Mouse (Mus musculus): ENCODE measurements at regions not wholly inside any gene's neighbourhood (a gene's known extent, or its start where the extent isn't known, plus 50 kb on each side); places are given as distances from the start of the nearest gene placed in this dataset.
"Not testable (repeated sequence)": the region's sequence is repeated elsewhere in the genome, so short reads cannot be mapped to it uniquely, and the experiment has no call there.

GRCm38 (mm10) chr15:34027111-34027510 lies 330.6 kb downstream of the 9430069I07Rik start:
- DNase-seq (ENCODE audit: low spot score); intact Hi-C loops (cut with DNase I): not testable (repeated sequence)

GRCm38 (mm10) chr15:34025396-34025795 lies 332.3 kb downstream of the 9430069I07Rik start:
- DNase-seq (ENCODE audit: low spot score): no peak
- intact Hi-C loops (cut with DNase I): no loop called here

DNA sequence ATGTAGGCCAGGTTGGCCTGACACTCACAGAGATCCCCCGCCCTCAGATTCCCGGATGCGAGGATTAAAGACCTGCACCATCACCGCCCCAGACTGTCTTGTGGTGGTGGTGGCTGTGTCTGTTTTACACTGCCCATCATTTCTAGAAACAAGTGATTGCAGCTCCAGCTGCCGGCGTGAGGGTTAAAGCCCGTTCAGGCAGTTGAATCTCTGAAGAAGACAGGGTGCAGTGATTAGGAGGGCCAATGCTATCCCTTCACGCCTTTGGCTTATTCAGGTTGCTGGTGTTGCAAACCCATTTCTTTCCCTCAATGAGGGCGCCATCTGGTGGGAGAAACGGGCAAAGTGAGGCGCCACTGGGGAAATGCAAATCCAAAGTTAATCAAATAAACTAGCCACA lies 335.8 kb downstream of the 9430069I07Rik start:
- DNase-seq (ENCODE audit: low spot score): peak; percentile 37
- intact Hi-C loops (cut with DNase I): no loop called here

DNA sequence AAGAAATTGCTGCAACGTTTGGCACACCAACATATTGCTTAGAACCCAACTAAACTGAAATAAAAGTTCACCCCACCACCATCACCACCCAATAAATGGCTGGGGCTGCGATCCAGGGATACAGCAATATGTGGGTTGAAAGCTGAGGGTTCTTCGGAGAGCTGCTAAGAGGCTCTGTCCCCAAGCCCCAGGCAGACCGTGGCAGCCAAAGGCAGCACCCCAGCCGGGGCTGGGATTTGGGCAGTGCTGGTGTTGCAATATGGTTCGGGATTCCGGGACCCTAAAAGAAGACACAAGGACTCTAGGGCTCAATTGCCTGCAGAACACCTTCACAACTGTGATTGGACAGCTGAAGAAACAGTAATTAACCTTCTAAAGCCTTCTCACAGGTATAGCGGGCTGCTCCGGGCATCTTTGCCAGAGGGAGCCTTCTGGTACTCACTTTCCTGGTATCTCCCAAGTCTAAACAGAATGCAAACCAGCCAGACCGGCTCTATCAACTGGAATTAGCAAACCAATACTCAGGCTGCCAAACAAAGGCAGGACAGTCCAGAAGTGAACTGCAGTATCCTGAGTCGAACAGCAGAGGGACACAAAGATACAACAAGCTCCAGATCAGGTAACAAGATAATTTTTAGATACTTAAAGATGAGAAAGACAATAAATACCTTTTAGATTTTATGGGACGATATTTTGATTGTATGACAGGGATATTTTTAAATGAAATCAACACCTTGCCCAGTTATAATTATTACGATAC lies 341.1 kb downstream of the 9430069I07Rik start:
- intact Hi-C loops (cut with DNase I): no loop called here
- no peak for DNase-seq (ENCODE audit: low spot score)

GRCm38 (mm10) chr15:34008591-34008990 lies 349.1 kb downstream of the 9430069I07Rik start:
- intact Hi-C loops (cut with DNase I): no loop called here
- no peak for DNase-seq (ENCODE audit: low spot score)

DNA sequence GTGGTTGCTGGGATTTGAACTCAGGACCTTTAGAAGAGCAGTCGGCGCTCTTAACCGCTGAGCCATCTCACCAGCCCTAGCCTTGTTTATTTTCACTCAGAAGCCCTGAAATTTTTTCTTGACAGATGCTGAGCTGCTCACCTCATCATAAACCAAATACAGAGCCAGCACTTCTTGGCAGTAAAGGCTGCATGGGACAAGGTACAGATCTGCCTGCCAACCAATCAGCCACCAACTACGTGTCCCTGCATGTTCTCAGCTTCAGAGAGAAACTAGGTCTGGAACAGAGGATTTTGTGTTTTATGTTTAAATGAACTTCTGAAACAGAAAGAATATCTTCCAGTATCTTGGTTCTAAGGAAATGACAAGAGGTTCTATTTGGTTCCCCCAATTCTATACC lies 365.3 kb downstream of the 9430069I07Rik start:
- DNase-seq (ENCODE audit: low spot score): no peak
- intact Hi-C loops (cut with DNase I): no loop called here

GRCm38 (mm10) chr15:33975077-33975476 lies 382.6 kb downstream of the 9430069I07Rik start:
- intact Hi-C loops (cut with DNase I): no loop called here
- DNase-seq (ENCODE audit: low spot score): no peak

GRCm38 (mm10) chr15:33973466-33973865 lies 384.2 kb downstream of the 9430069I07Rik start:
- no peak for DNase-seq (ENCODE audit: low spot score)
- intact Hi-C loops (cut with DNase I): no loop called here

DNA sequence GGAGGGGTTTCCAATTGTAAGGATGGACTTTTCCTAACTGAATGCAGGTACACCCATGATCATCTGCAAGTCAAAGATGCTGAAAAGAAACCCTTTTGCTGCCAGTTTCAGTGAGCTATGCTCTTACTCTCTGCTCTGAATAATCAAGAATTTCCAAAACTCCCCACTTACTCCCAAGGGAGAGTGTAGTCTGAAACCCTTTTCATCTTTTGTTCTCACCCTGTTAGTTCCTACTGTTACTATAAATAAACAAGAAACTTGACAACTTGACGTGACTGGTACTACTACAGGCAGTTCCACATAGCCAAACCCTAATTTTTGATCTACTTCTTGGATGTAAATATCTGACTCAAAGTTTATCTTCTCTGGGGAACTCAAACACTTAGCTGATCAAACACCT lies 388.3 kb downstream of the 9430069I07Rik start:
- intact Hi-C loops (cut with DNase I): no loop called here
- DNase-seq (ENCODE audit: low spot score): no peak

GRCm38 (mm10) chr15:33935013-33935664 lies 422.5 kb downstream of the 9430069I07Rik start:
- intact Hi-C loops (cut with DNase I): no loop called here
- DNase-seq (ENCODE audit: low spot score): no peak

GRCm38 (mm10) chr15:33926446-33926845 lies 431.2 kb downstream of the 9430069I07Rik start:
- intact Hi-C loops (cut with DNase I): no loop called here
- DNase-seq (ENCODE audit: low spot score): no peak

DNA sequence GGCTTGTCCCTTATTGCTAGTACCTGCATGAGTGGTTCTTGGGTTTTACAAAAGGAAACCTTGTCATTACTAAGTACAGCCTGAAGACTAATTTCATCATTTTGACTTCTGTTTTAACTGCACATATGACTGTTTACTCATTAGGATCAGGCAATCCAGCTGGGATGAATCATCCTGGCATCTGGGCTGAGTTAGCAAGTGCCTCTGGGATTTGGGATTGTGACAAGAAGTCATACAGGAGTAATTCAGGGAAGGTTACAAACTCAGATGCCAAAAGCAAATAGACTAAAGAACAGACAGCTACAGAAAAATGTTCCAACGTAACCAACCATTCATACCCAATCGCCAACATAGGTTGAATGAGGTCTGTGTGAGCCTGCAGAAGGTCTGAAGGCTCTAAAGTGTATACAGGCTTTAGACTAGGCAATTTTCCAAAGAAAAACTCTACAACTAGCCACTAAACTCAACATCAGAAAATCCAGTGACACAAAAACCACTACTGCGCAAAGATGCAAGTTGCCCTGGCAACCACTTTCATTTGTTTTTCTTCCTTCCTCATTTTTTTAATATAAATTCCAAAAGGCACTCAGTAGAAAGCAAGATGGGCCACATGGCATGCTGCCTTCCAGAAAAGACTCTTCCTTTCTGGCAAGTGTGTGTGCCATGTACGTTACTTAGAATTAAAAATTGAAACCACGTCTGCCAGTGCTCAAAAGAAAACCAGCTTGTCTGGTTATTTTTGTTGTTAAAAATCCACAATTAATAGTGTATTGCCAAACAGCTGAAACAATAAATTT lies 433.4 kb downstream of the 9430069I07Rik start:
- DNase-seq (ENCODE audit: low spot score): peak; percentile 45

GRCm38 (mm10) chr15:33914891-33915290 lies 442.8 kb downstream of the 9430069I07Rik start:
- DNase-seq (ENCODE audit: low spot score): no peak
- intact Hi-C loops (cut with DNase I): no loop called here

More for the DNA sequence above, 433.4 kb downstream of the 9430069I07Rik start:
- intact Hi-C loops (cut with DNase I): no loop called here

GRCm38 (mm10) chr15:33906727-33907479 lies 450.8 kb downstream of the 9430069I07Rik start:
- intact Hi-C loops (cut with DNase I): no loop called here
- peak; percentile 17 for DNase-seq (ENCODE audit: low spot score)

GRCm38 (mm10) chr15:33896076-33896475 lies 461.6 kb downstream of the 9430069I07Rik start:
- DNase-seq (ENCODE audit: low spot score): no peak
- intact Hi-C loops (cut with DNase I): no loop called here

DNA sequence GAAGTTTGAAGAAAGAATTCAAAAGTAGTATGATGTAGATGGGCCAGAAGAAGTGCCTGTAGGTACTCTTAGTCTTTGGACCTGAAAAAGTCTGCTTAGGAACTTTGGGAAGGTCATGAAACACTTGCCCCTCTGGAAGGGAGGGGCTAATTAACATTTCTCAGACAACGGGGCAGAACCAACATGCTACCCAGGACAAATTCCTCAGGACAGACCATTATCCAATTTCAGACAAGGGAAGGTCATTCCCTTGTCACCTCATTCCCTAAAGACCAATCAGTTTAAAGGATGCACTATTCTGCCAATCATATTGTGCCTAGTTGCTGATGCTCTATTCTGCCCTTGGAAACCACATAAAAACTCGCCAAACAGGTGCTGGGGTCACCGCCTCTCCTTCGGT lies 467.1 kb downstream of the 9430069I07Rik start:
- DNase-seq (ENCODE audit: low spot score): no peak
- intact Hi-C loops (cut with DNase I): no loop called here

- intact Hi-C loops (cut with DNase I): no loop called here
Observed at GRCm38 (mm10) chr15:33888865-33889368, 468.8 kb downstream of the 9430069I07Rik start.

GRCm38 (mm10) chr15:33862224-33862752 lies 495.4 kb downstream of the 9430069I07Rik start:
- intact Hi-C loops (cut with DNase I): no loop called here
- no peak for DNase-seq (ENCODE audit: low spot score)

More at GRCm38 (mm10) chr15:33888865-33889368, 468.8 kb downstream of the 9430069I07Rik start:
- DNase-seq (ENCODE audit: low spot score): no peak

DNA sequence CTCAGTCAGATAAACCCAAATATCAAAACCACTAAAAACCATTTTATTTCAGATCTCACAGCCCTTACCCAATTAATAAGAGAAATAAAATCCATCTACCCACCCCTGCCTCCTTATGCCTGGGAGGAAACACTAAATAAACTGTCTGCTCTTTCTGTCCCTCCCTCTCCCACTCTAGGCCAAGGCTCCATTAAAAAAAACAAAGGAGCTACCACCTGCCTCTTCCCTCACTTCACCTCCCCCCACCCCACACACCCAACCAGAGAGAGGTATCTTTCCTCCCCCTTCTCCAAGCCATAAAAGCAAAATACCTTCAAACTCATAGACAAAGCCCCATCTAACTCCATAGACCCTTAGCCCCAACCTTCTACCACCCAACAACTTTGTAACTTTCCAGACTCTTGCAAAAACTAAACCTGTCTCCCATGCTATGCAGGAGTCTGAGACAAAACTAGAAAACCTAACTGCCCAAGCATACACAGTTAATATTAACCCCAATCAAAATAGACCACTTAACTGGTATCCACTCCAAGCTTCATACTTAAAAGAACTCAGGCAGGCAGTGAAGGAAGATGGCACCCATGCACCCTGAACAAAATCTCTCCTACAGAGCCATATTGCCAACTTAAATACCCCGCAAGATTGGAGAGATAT lies 532.1 kb downstream of the 9430069I07Rik start:
- intact Hi-C loops (cut with DNase I): no loop called here

More for the DNA sequence above, 532.1 kb downstream of the 9430069I07Rik start:
- DNase-seq (ENCODE audit: low spot score): no peak

All from heart, postnatal 25 days (tissue).